Comparison of ENCODE assay signal across 25 mouse cellular contexts in genomic region chr12:81689505-81690056, GRCm38 (mm10). TPM values are rescaled to one million over a fixed set of nuclear protein-coding genes. Genes with fewer than 3 reads are reported as not detected.
DNase-seq lines count a peak whose midpoint lies in the region; ATAC-seq and TF ChIP-seq lines count a peak whose summit lies in the region.
"Had no signal": no experiment of that assay in that cellular context is flagged by ENCODE, and none has a peak within 500 bp of the region (broad histone marks: within the 10 kb centered on the region; RNA-seq: fewer than 3 reads in every experiment).

No protein-coding gene starts in this region.

- H3K27ac ChIP-seq in heart, embryonic 10.5 days = peak overlapping the region; percentile 62; the same call in 1 of the 2 replicates
- no peak overlapping the region for H3K27ac ChIP-seq in lung, postnatal 0 days (ENCODE audit: low read length)
- H3K27ac ChIP-seq in heart, embryonic 16.5 days (ENCODE audit: low read length) = peak overlapping the region; percentile 51
- H3K27ac ChIP-seq: embryonic facial prominence, embryonic 13.5 days; gastrocnemius, adult 2 months; hindbrain, embryonic 14.5 days; intestine, embryonic 15.5 days; limb, embryonic 12.5 days; liver, embryonic 12.5 days; midbrain, embryonic 12.5 days; neural tube, embryonic 12.5 days had no signal

- ATAC-seq in lung, postnatal 0 days = peak; percentile 17; the same call in 1 of the 2 replicates
- 0 out of 2 replicates have a peak, but pooled peaks have one; percentile 23 for ATAC-seq in heart, embryonic 16.5 days (replicated peaks; ENCODE audit: extremely low read depth, insufficient read depth, low FRiP score)
- ATAC-seq: activated CD4-positive, CD25-positive, alpha-beta regulatory T cell, adult 4 months; intestine, embryonic 15.5 days; liver, embryonic 12.5 days; Patski had no signal

- no peak overlapping the region for H3K4me3 ChIP-seq in heart, embryonic 10.5 days
- H3K4me3 ChIP-seq in lung, postnatal 0 days (ENCODE audit: low read depth, low read length) = no peak overlapping the region
- H3K4me3 ChIP-seq in heart, embryonic 16.5 days (ENCODE audit: low read length) = no peak overlapping the region
- H3K4me3 ChIP-seq: embryonic facial prominence, embryonic 13.5 days; gastrocnemius, adult 2 months; intestine, embryonic 15.5 days; limb, embryonic 12.5 days; liver, embryonic 12.5 days; midbrain, embryonic 12.5 days; neural tube, embryonic 12.5 days had no signal

- H3K4me2 ChIP-seq in lung, postnatal 0 days (replicated peaks; ENCODE audit: low read depth, low read length) = no peak overlapping the region
- H3K4me2 ChIP-seq in heart, embryonic 16.5 days (ENCODE audit: low read depth, low read length) = no peak overlapping the region
- H3K4me2 ChIP-seq: embryonic facial prominence, embryonic 13.5 days; hindbrain, embryonic 14.5 days; intestine, embryonic 15.5 days; limb, embryonic 12.5 days; liver, embryonic 12.5 days; lung, embryonic 14.5 days; midbrain, embryonic 12.5 days; neural tube, embryonic 12.5 days had no signal

- no peak for TF ChIP-seq POLR2A in brain, embryonic 14.5 days (IDR thresholded peaks at IDR 0.05; ENCODE audit: borderline replicate concordance, extremely low read depth, insufficient read depth, insufficient read length, poor library complexity, severe bottlenecking)

- no peaks in the 10 kb centered on the region for H3K36me3 ChIP-seq in heart, embryonic 10.5 days
- no peaks in the 10 kb centered on the region for H3K36me3 ChIP-seq in lung, postnatal 0 days (ENCODE audit: insufficient read depth, low read length)
- no peaks in the 10 kb centered on the region for H3K36me3 ChIP-seq in heart, embryonic 16.5 days (ENCODE audit: control insufficient read depth, insufficient read depth)
- H3K36me3 ChIP-seq: embryonic facial prominence, embryonic 13.5 days; intestine, embryonic 15.5 days; limb, embryonic 12.5 days; liver, embryonic 12.5 days; midbrain, embryonic 12.5 days; neural tube, embryonic 12.5 days had no signal

- H3K4me1 ChIP-seq in heart, embryonic 10.5 days = 0 out of 2 replicates have a peak, but pooled peaks cover 9% of the 10 kb centered on the region
- H3K4me1 ChIP-seq in lung, postnatal 0 days (ENCODE audit: insufficient read depth, low read depth, low read length) = no peaks in the 10 kb centered on the region
- no peaks in the 10 kb centered on the region; the same call in 1 of the 2 replicates for H3K4me1 ChIP-seq in heart, embryonic 16.5 days (ENCODE audit: control insufficient read depth, insufficient read depth, low read length)
- H3K4me1 ChIP-seq: embryonic facial prominence, embryonic 13.5 days; intestine, embryonic 15.5 days; limb, embryonic 12.5 days; liver, embryonic 12.5 days had no signal

- 0 out of 2 replicates have a peak, but pooled peaks have one; percentile 5 for TF ChIP-seq CTCF in lung, postnatal 0 days (IDR thresholded peaks at IDR 0.05)
- TF ChIP-seq CTCF in brain, embryonic 14.5 days (IDR thresholded peaks at IDR 0.05; ENCODE audit: borderline replicate concordance, extremely low read depth, insufficient read depth, insufficient read length) = no peak; the same call in 1 of the 2 replicates

- H3K9ac ChIP-seq in lung, postnatal 0 days (replicated peaks; ENCODE audit: low read depth) = no peak overlapping the region
- no peak overlapping the region for H3K9ac ChIP-seq in heart, embryonic 16.5 days (ENCODE audit: low read length)
- H3K9ac ChIP-seq: embryonic facial prominence, embryonic 13.5 days; hindbrain, embryonic 14.5 days; intestine, embryonic 15.5 days; limb, embryonic 12.5 days; liver, embryonic 12.5 days; lung, embryonic 14.5 days; midbrain, embryonic 12.5 days; neural tube, embryonic 12.5 days had no signal

- TF ChIP-seq EP300 in lung, postnatal 0 days (IDR thresholded peaks at IDR 0.05) = no peak

- DNase-seq in heart, embryonic 10.5 days (ENCODE audit: low spot score) = no peak
- DNase-seq in heart, postnatal 4 days = no peak
- no peak for DNase-seq in lung, postnatal 0 days (ENCODE audit: low spot score)
- no peak for DNase-seq in lung, adult 18-20 months
- DNase-seq in brain, embryonic 14.5 days (ENCODE audit: low read depth) = peak; percentile 20
- DNase-seq in c-Kit-positive CD71-positive TER-119-positive erythroid progenitor cells, embryonic 14.5 days (ENCODE audit: low spot score) = no peak
- no peak for DNase-seq in T-cell, adult 2 months (ENCODE audit: low spot score)
- DNase-seq: adrenal gland, postnatal 10 days; cerebellum, adult 11 months; cerebellum, postnatal 14 days; gastrocnemius, adult 2 months; kidney, adult 9 months; lung, embryonic 14.5 days; lung, postnatal 4 days; thymus, postnatal 4 days had no signal

- 0 out of 2 replicates have a peak, but pooled peaks cover 4% of the 10 kb centered on the region for H3K27me3 ChIP-seq in heart, embryonic 10.5 days (ENCODE audit: insufficient read depth, poor library complexity, severe bottlenecking)
- H3K27me3 ChIP-seq in lung, postnatal 0 days (replicated peaks; ENCODE audit: insufficient read depth, low read length) = no peaks in the 10 kb centered on the region
- no peaks in the 10 kb centered on the region for H3K27me3 ChIP-seq in heart, embryonic 16.5 days (ENCODE audit: control insufficient read depth, insufficient read depth, low read length)
- H3K27me3 ChIP-seq: embryonic facial prominence, embryonic 13.5 days; limb, embryonic 12.5 days; neural tube, embryonic 12.5 days; Patski had no signal

- WGBS in heart, embryonic 10.5 days = 35% methylated on average over 4 of the region's 4 CpGs
- 39% methylated on average over 4 of the region's 4 CpGs for WGBS in lung, postnatal 0 days
- 34% methylated on average over 4 of the region's 4 CpGs for WGBS in heart, embryonic 16.5 days

- H3K9me3 ChIP-seq in heart, embryonic 10.5 days = no peaks in the 10 kb centered on the region
- H3K9me3 ChIP-seq in lung, postnatal 0 days (ENCODE audit: low read length) = no peaks in the 10 kb centered on the region
- H3K9me3 ChIP-seq in heart, embryonic 16.5 days (replicated peaks; ENCODE audit: control insufficient read depth, low read length) = no peaks in the 10 kb centered on the region
- H3K9me3 ChIP-seq: embryonic facial prominence, embryonic 13.5 days; intestine, embryonic 15.5 days; limb, embryonic 12.5 days; liver, embryonic 12.5 days; midbrain, embryonic 12.5 days; neural tube, embryonic 12.5 days had no signal

RNA-seq across cellular contexts. Expression of gene Ttc9, which starts 58.5 kb away (rescaled TPM):
- polyA plus RNA-seq in heart, embryonic 10.5 days (2016; fragmentation: Nextera tagmentation; extraction: Ambion mirVana) = 2.0 and 2.2 TPM in 2 replicates
- total RNA-seq in heart, postnatal 4 days (2021) = 1 to 10 TPM; 9.1 to 9.8 TPM
- polyA plus RNA-seq in lung, postnatal 0 days (2015; fragmentation: Nextera tagmentation; extraction: Ambion mirVana) = 13.0 and 17.7 TPM in 2 replicates
- polyA plus RNA-seq in brain, embryonic 14.5 days (2012; rRNA removed) = 14.0 and 20.2 TPM in 2 replicates
- 4.0 and 4.5 TPM in 2 replicates for polyA plus RNA-seq in heart, embryonic 16.5 days (2015; fragmentation: Nextera tagmentation; extraction: Ambion mirVana)
- polyA plus RNA-seq: activated CD4-positive, CD25-positive, alpha-beta regulatory T cell, adult 4 months had no signal
